Mouse (Mus musculus) liver, embryonic 13.5 days (tissue): ENCODE data around the gene Ralgapb. TPM values are rescaled to one million over a fixed set of nuclear protein-coding genes. Genes with fewer than 3 reads are reported as not detected.

ENCODE experiments used
- polyA plus RNA-seq: library from polyadenylated mRNA; unstranded; fragments of >200 nt; fragmentation: Nextera tagmentation; extraction: Ambion mirVana; gene quantifications from 2 replicates; pipeline ENCODE4 v1.2.1, GENCODE M21; 2015

Gene Ralgapb
- polyA plus RNA-seq, 1 experiment from 2014 or later: 6.3 TPM

Other genes with a start within 250 kb of the Ralgapb start
- gene D630003M21Rik, start 180.6 kb upstream of the Ralgapb start, polyA plus RNA-seq: 0.31 and 0.47 TPM in 2 replicates
- gene Bpi, start 151.8 kb upstream of the Ralgapb start, polyA plus RNA-seq: not detected in 2 replicates
- 16.3 and 22.9 TPM in 2 replicates for gene Lbp, start 103.4 kb upstream of the Ralgapb start, polyA plus RNA-seq
- gene Snhg11, start 34.2 kb upstream of the Ralgapb start, polyA plus RNA-seq: 1.4 and 1.5 TPM in 2 replicates
- not detected in 2 replicates for gene Adig, start 92.8 kb downstream of the Ralgapb start, polyA plus RNA-seq
- gene Arhgap40, start 102.9 kb downstream of the Ralgapb start, polyA plus RNA-seq: not detected in 2 replicates
- gene Slc32a1, start 200.9 kb downstream of the Ralgapb start, polyA plus RNA-seq: not detected in 2 replicates
- 5.4 and 6.3 TPM in 2 replicates for gene Actr5, start 215.0 kb downstream of the Ralgapb start, polyA plus RNA-seq